Mouse (Mus musculus) heart, postnatal 14 days (tissue): ENCODE results near the gene Chid1. TPM values are rescaled to one million over a fixed set of nuclear protein-coding genes. Genes with fewer than 3 reads are reported as not detected.

Experiments
- DNase-seq, 2 experiments: peaks; one replicate each; pipeline ENCODE4 v3.0.0; 2021 to 2022
- intact Hi-C: fragments of 180-260 bp; cut with DNase I; formaldehyde crosslinking; loops from one replicate; pipeline ENCODE4 v1.15.1; 2025
- total RNA-seq, 2 experiments: library from RNA; stranded (reverse); gene quantifications; 2 replicates each; pipeline ENCODE4 v1.2.3; 2021

Gene Chid1
- total RNA-seq, 2 experiments from 2014 or later, result 42.6 to 42.8 TPM

- peak in 1 of 2 experiments; percentile 14 for DNase-seq
- intact Hi-C loops, result no loop called here
These were observed 22.0 kb downstream of the Chid1 start for GRCm38 (mm10) chr7:141517638-141518037.

GRCm38 (mm10) chr7:141510681-141511191 lies 28.9 kb downstream of the Chid1 start:
- peak; percentile 27 to 47 for DNase-seq
- intact Hi-C loops, result no loop called here

- intact Hi-C loops, result no loop called here
- DNase-seq, result no peak
These were observed 29.5 kb downstream of the Chid1 start for GRCm38 (mm10) chr7:141510196-141510595.

GRCm38 (mm10) chr7:141508160-141508559 lies 31.5 kb downstream of the Chid1 start:
- no peak for DNase-seq
- intact Hi-C loops, result no loop called here

- intact Hi-C loops, result no loop called here
- no peak for DNase-seq
These were observed 33.4 kb downstream of the Chid1 start for GRCm38 (mm10) chr7:141506278-141506677.

- no peak for DNase-seq
- intact Hi-C loops, result no loop called here
These were observed 37.1 kb downstream of the Chid1 start for GRCm38 (mm10) chr7:141502556-141502905.

GRCm38 (mm10) chr7:141501820-141502555 lies 37.7 kb downstream of the Chid1 start:
- no peak for DNase-seq
- intact Hi-C loops, result no loop called here

- intact Hi-C loops, result no loop called here
These were observed 42.1 kb downstream of the Chid1 start for GRCm38 (mm10) chr7:141497600-141497999.

GRCm38 (mm10) chr7:141495940-141496339 lies 43.7 kb downstream of the Chid1 start:
- intact Hi-C loops, result no loop called here
- no peak for DNase-seq

More at GRCm38 (mm10) chr7:141497600-141497999, 42.1 kb downstream of the Chid1 start:
- peak; percentile 20 to 39 for DNase-seq

- no peak for DNase-seq
- intact Hi-C loops, result no loop called here
These were observed 44.3 kb downstream of the Chid1 start for GRCm38 (mm10) chr7:141495379-141495778.

GRCm38 (mm10) chr7:141493729-141494128 lies 45.9 kb downstream of the Chid1 start:
- intact Hi-C loops, result no loop called here
- no peak for DNase-seq

GRCm38 (mm10) chr7:141492738-141493137 lies 46.9 kb downstream of the Chid1 start:
- intact Hi-C loops, result no loop called here

GRCm38 (mm10) chr7:141491151-141491550 lies 48.5 kb downstream of the Chid1 start:
- intact Hi-C loops, result no loop called here

More at GRCm38 (mm10) chr7:141492738-141493137, 46.9 kb downstream of the Chid1 start:
- no peak for DNase-seq

GRCm38 (mm10) chr7:141487141-141487540 lies 52.5 kb downstream of the Chid1 start:
- intact Hi-C loops, result no loop called here
- no peak for DNase-seq

More at GRCm38 (mm10) chr7:141491151-141491550, 48.5 kb downstream of the Chid1 start:
- no peak for DNase-seq

GRCm38 (mm10) chr7:141486239-141486638 lies 53.4 kb downstream of the Chid1 start:
- DNase-seq, result no peak
- intact Hi-C loops, result no loop called here

- intact Hi-C loops, result no loop called here
- DNase-seq, result no peak
These were observed 54.1 kb downstream of the Chid1 start for GRCm38 (mm10) chr7:141485606-141486005.

GRCm38 (mm10) chr7:141485186-141485585 lies 54.5 kb downstream of the Chid1 start:
- DNase-seq, result no peak
- intact Hi-C loops, result no loop called here

- DNase-seq, result peak in 1 of 2 experiments; percentile 27
- intact Hi-C loops, result no loop called here
These were observed 55.2 kb downstream of the Chid1 start for GRCm38 (mm10) chr7:141484186-141485120.

- intact Hi-C loops, result no loop called here
- no peak for DNase-seq
These were observed 56.5 kb downstream of the Chid1 start for GRCm38 (mm10) chr7:141483114-141483653.

- intact Hi-C loops, result no loop called here
These were observed 57.1 kb downstream of the Chid1 start for GRCm38 (mm10) chr7:141482531-141483024.

More at GRCm38 (mm10) chr7:141482531-141483024, 57.1 kb downstream of the Chid1 start:
- no peak for DNase-seq
